Mouse (Mus musculus): ENCODE data around the gene Adcyap1r1. TPM values are rescaled to one million over a fixed set of nuclear protein-coding genes. Genes with fewer than 3 reads are reported as not detected.

The Adcyap1r1 gene
- polyA plus RNA-seq, 1 experiment from 2014 or later = 2.7 TPM

- no peaks in the 10 kb centered on the region for H3K4me1 ChIP-seq (replicated peaks; ENCODE audit: control insufficient read depth, insufficient read depth, low read length)
- H3K4me2 ChIP-seq (replicated peaks; ENCODE audit: low read depth) = no peak overlapping the region
- no peak for ATAC-seq
- WGBS = 66% methylated on average over 7 of the region's 7 CpGs
- H3K9ac ChIP-seq (ENCODE audit: low read depth, low read length) = no peak overlapping the region
- no peaks in the 10 kb centered on the region for H3K27me3 ChIP-seq (replicated peaks; ENCODE audit: control insufficient read depth, insufficient read depth, low read length)
- H3K27ac ChIP-seq (ENCODE audit: low read depth, low read length) = no peak overlapping the region
- no peak for TF ChIP-seq CTCF (IDR thresholded peaks at IDR 0.05; ENCODE audit: low read depth)
- no peaks in the 10 kb centered on the region for H3K36me3 ChIP-seq (ENCODE audit: control insufficient read depth, insufficient read depth)
- no peaks in the 10 kb centered on the region for H3K9me3 ChIP-seq (ENCODE audit: control insufficient read depth)
- no peak overlapping the region for H3K4me3 ChIP-seq (ENCODE audit: low read depth, low read length)
Measured at GRCm38 (mm10) chr6:55483360-55483759, 31.6 kb downstream of the Adcyap1r1 start.

DNA sequence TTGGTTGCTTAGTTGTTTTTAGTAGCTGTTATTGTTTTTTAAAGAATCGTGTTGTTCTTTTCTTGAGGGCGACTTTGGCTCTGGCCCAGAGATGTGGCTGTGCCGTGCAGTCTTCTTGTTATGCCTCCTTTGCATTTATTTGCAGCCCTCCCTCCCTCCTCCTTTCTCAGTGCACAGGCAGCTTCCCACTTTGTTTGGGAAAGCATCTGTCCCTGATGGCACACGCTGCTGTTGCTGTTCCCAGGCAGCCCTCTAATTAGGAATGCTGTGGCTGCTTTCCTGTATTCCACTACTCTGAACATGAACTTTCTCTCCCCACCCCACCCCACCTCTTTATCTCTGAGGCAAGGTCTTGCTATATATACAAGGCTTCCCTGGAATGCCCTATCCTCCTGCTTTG is 32.4 kb downstream of the Adcyap1r1 start:
- Histone ChIP-seq H3K27ac (ENCODE audit: low read depth, low read length) (no peak overlapping the region), H3K4me2 (replicated peaks; ENCODE audit: low read depth) (no peak overlapping the region), H3K27me3 (replicated peaks; ENCODE audit: control insufficient read depth, insufficient read depth, low read length) (no peaks in the 10 kb centered on the region), H3K4me1 (replicated peaks; ENCODE audit: control insufficient read depth, insufficient read depth, low read length) (no peaks in the 10 kb centered on the region), H3K36me3 (ENCODE audit: control insufficient read depth, insufficient read depth) (no peaks in the 10 kb centered on the region), H3K9ac (ENCODE audit: low read depth, low read length) (no peak overlapping the region), H3K9me3 (ENCODE audit: control insufficient read depth) (no peaks in the 10 kb centered on the region), H3K4me3 (ENCODE audit: low read depth, low read length) (no peak overlapping the region)
- ATAC-seq = no peak
- 46% methylated on average over 4 of the region's 4 CpGs for WGBS
- no peak for TF ChIP-seq CTCF (IDR thresholded peaks at IDR 0.05; ENCODE audit: low read depth)

- Histone ChIP-seq H3K9ac (ENCODE audit: low read depth, low read length) (no peak overlapping the region), H3K27me3 (replicated peaks; ENCODE audit: control insufficient read depth, insufficient read depth, low read length) (no peaks in the 10 kb centered on the region), H3K27ac (ENCODE audit: low read depth, low read length) (no peak overlapping the region), H3K4me2 (replicated peaks; ENCODE audit: low read depth) (no peak overlapping the region), H3K4me3 (ENCODE audit: low read depth, low read length) (no peak overlapping the region), H3K4me1 (replicated peaks; ENCODE audit: control insufficient read depth, insufficient read depth, low read length) (no peaks in the 10 kb centered on the region), H3K36me3 (ENCODE audit: control insufficient read depth, insufficient read depth) (no peaks in the 10 kb centered on the region), H3K9me3 (ENCODE audit: control insufficient read depth) (no peaks in the 10 kb centered on the region)
- ATAC-seq = no peak
- TF ChIP-seq CTCF (IDR thresholded peaks at IDR 0.05; ENCODE audit: low read depth) = no peak
- WGBS = 63% methylated on average over 4 of the region's 4 CpGs
Measured at GRCm38 (mm10) chr6:55485216-55485615, 33.4 kb downstream of the Adcyap1r1 start.

DNA sequence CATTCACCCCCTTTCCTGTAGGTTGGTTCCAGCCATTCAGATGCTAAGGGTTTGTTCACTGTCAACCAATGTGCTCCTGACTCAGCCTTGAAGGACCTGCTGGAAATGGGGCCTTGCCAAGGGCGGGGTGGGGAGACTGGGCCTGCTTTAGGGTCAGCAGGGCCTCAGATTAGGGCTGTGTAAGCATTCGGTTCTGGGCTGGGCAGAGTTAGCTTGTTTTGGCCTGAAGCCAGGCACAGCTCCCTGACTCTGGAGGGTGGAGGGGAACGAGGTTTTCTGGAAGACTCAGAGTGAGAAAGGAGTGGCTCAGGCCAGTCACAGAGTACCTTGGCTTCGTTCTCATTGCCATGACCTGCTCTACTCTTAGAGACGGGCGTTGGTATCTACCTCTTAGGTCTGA is 35.9 kb downstream of the Adcyap1r1 start:
- Histone ChIP-seq H3K36me3 (ENCODE audit: control insufficient read depth, insufficient read depth) (no peaks in the 10 kb centered on the region), H3K27me3 (replicated peaks; ENCODE audit: control insufficient read depth, insufficient read depth, low read length) (no peaks in the 10 kb centered on the region), H3K27ac (ENCODE audit: low read depth, low read length) (no peak overlapping the region), H3K4me3 (ENCODE audit: low read depth, low read length) (no peak overlapping the region), H3K9me3 (ENCODE audit: control insufficient read depth) (no peaks in the 10 kb centered on the region), H3K9ac (ENCODE audit: low read depth, low read length) (no peak overlapping the region), H3K4me2 (replicated peaks; ENCODE audit: low read depth) (no peak overlapping the region), H3K4me1 (replicated peaks; ENCODE audit: control insufficient read depth, insufficient read depth, low read length) (no peaks in the 10 kb centered on the region)
- ATAC-seq = peak; percentile 67; the same call in 1 of the 2 replicates
- TF ChIP-seq CTCF (IDR thresholded peaks at IDR 0.05; ENCODE audit: low read depth) = no peak
- WGBS = 26% methylated on average over 6 of the region's 6 CpGs

DNA sequence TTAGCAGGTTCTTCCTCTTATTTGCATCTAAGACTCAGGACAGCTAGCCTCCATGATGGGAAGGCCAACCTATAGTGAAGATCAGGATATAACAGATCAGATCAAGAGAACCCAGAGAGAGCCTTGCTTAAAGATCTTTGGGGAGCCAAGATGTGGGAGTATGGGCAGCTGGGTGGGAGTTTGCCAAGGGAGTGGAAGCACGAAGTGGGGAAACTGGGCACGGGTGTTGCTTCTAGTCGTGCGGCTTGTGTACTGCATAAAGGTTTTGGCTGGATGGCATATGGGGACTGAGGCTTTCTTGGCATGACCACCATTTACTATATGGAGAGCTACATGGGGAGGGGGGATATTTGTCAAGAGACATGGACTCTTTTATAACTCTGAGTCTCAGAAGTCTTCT is 44.4 kb downstream of the Adcyap1r1 start:
- no peak for ATAC-seq
- Histone ChIP-seq H3K27ac (ENCODE audit: low read depth, low read length) (no peak overlapping the region), H3K27me3 (replicated peaks; ENCODE audit: control insufficient read depth, insufficient read depth, low read length) (no peaks in the 10 kb centered on the region), H3K4me3 (ENCODE audit: low read depth, low read length) (no peak overlapping the region), H3K9ac (ENCODE audit: low read depth, low read length) (no peak overlapping the region), H3K36me3 (ENCODE audit: control insufficient read depth, insufficient read depth) (no peaks in the 10 kb centered on the region), H3K9me3 (ENCODE audit: control insufficient read depth) (no peaks in the 10 kb centered on the region), H3K4me1 (replicated peaks; ENCODE audit: control insufficient read depth, insufficient read depth, low read length) (no peaks in the 10 kb centered on the region), H3K4me2 (replicated peaks; ENCODE audit: low read depth) (no peak overlapping the region)
- 90% methylated on average over 4 of the region's 4 CpGs for WGBS
- TF ChIP-seq CTCF (IDR thresholded peaks at IDR 0.05; ENCODE audit: low read depth) = no peak

DNA sequence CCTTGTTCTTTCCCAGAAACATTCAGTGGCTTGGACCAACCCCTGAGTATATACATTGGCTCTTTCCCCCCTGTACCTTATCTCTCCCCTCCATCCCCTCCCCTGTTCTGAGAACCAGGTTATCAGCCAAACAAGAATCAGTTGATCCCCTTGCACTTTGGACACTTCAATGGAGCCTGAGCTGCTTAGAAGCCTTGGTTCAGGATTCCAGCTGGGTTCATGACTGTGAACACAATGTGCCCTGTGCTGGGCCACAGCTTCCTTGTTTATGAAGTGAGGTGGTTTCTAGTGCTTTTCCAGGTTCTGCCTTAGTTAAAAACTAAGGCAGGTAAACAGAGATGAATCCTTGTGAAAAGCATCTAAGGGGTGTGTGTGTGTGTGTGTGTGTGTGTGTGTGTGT is 47.0 kb downstream of the Adcyap1r1 start:
- Histone ChIP-seq H3K4me1 (replicated peaks; ENCODE audit: control insufficient read depth, insufficient read depth, low read length) (no peaks in the 10 kb centered on the region), H3K36me3 (ENCODE audit: control insufficient read depth, insufficient read depth) (no peaks in the 10 kb centered on the region), H3K27ac (ENCODE audit: low read depth, low read length) (no peak overlapping the region), H3K4me2 (replicated peaks; ENCODE audit: low read depth) (no peak overlapping the region), H3K9me3 (ENCODE audit: control insufficient read depth) (no peaks in the 10 kb centered on the region), H3K4me3 (ENCODE audit: low read depth, low read length) (no peak overlapping the region), H3K9ac (ENCODE audit: low read depth, low read length) (no peak overlapping the region), H3K27me3 (replicated peaks; ENCODE audit: control insufficient read depth, insufficient read depth, low read length) (no peaks in the 10 kb centered on the region)
- no peak for ATAC-seq
- no peak for TF ChIP-seq CTCF (IDR thresholded peaks at IDR 0.05; ENCODE audit: low read depth)

DNA sequence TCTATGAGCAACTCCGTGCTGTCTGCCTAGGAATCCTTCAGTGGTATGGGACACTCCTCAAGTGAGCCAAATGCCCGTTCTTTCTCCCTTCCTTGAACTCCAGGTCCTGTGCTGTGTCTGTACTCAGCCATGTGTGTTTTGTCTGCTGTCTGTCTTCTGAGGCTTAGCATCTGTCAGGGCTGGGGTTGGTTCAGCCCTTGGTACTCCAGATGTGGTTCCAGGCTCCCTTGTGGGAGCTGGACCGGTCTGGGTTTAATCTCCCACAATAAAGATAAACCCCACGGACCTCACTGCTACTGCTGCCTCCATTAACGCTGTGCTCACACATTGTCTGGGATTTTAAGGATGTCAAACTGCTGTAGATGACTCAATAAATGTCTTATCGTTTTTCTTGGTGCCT is 49.3 kb downstream of the Adcyap1r1 start:
- TF ChIP-seq CTCF (IDR thresholded peaks at IDR 0.05; ENCODE audit: low read depth) = no peak
- ATAC-seq = no peak

More for the DNA sequence above, 49.3 kb downstream of the Adcyap1r1 start:
- no peak overlapping the region for H3K4me2 ChIP-seq (replicated peaks; ENCODE audit: low read depth)
- no peak overlapping the region for H3K9ac ChIP-seq (ENCODE audit: low read depth, low read length)
- H3K4me3 ChIP-seq (ENCODE audit: low read depth, low read length) = no peak overlapping the region
- H3K27me3 ChIP-seq (replicated peaks; ENCODE audit: control insufficient read depth, insufficient read depth, low read length) = no peaks in the 10 kb centered on the region
- no peaks in the 10 kb centered on the region for H3K36me3 ChIP-seq (ENCODE audit: control insufficient read depth, insufficient read depth)
- no peaks in the 10 kb centered on the region for H3K4me1 ChIP-seq (replicated peaks; ENCODE audit: control insufficient read depth, insufficient read depth, low read length)
- WGBS = 32% methylated on average over 6 of the region's 6 CpGs
- H3K9me3 ChIP-seq (ENCODE audit: control insufficient read depth) = no peaks in the 10 kb centered on the region
- H3K27ac ChIP-seq (ENCODE audit: low read depth, low read length) = no peak overlapping the region
